Mouse (Mus musculus) liver, embryonic 11.5 days (tissue): ENCODE results near the gene Lmntd2. TPM values are rescaled to one million over a fixed set of nuclear protein-coding genes. Genes with fewer than 3 reads are reported as not detected.

Source experiments
- ATAC-seq: fragments of 200-750 bp; cut with Nextera tagmentation; replicated peaks from 2 replicates; pipeline ENCODE4 v1.8.0; 2017; ENCODE audit warnings: moderate number of reproducible peaks, mild to moderate bottlenecking, moderate TSS enrichment, moderate library complexity; ENCODE audit not compliant: low FRiP score
- DNase-seq: peaks from one replicate; pipeline ENCODE4 v3.0.0-alpha.2; 2017; ENCODE audit warnings: low spot score
- H3K27ac ChIP-seq: fragments of 300-500 bp; sonication (generic); 2 replicates; pipeline ENCODE4 v1.5.1; 2014; ENCODE audit warnings: mild to moderate bottlenecking, low read depth, low read length, control low read depth
- H3K27me3 ChIP-seq: fragments of 300-500 bp; sonication (generic); replicated peaks from 2 replicates; pipeline ENCODE4 v1.6.1; 2014; ENCODE audit warnings: low read length, mixed read lengths; ENCODE audit not compliant: control insufficient read depth, insufficient read depth
- H3K36me3 ChIP-seq: fragments of 300-500 bp; sonication (generic); 2 replicates; pipeline ENCODE4 v1.6.1; 2014; ENCODE audit warnings: mild to moderate bottlenecking, low read length, moderate library complexity, mixed read lengths; ENCODE audit not compliant: control insufficient read depth, insufficient read depth
- H3K4me1 ChIP-seq: fragments of 300-500 bp; sonication (generic); replicated peaks from 2 replicates; pipeline ENCODE4 v1.6.1; 2014; ENCODE audit warnings: low read length, mixed read lengths; ENCODE audit not compliant: control insufficient read depth, insufficient read depth
- H3K4me2 ChIP-seq: fragments of 300-500 bp; sonication (generic); 2 replicates; pipeline ENCODE4 v1.6.1; 2014; ENCODE audit warnings: mild to moderate bottlenecking, control low read depth, moderate library complexity
- H3K4me3 ChIP-seq: fragments of 300-500 bp; sonication (generic); 2 replicates; pipeline ENCODE4 v1.5.1; 2014; ENCODE audit warnings: low read depth, low read length, control low read depth
- H3K9ac ChIP-seq: fragments of 300-500 bp; sonication (generic); 2 replicates; pipeline ENCODE4 v1.6.1; 2014; ENCODE audit warnings: low read depth, low read length, control low read depth
- H3K9me3 ChIP-seq: fragments of 300-500 bp; sonication (generic); 2 replicates; pipeline ENCODE4 v1.6.1; 2016; ENCODE audit warnings: low read length, inconsistent platforms, mixed read lengths; ENCODE audit not compliant: control insufficient read depth
- WGBS: fragments of 180-500 bp; shearing (Covaris S2); extraction: QIAGEN DNeasy Blood & Tissue Kit; methylation state at CpG from one replicate; pipeline ENCODE4 v1.1.7; 2014; 5-methylcytosine and 5-hydroxymethylcytosine counted together
- polyA plus RNA-seq: library from polyadenylated mRNA; unstranded; fragments of >200 nt; fragmentation: Nextera tagmentation; extraction: Ambion mirVana; gene quantifications from 2 replicates; pipeline ENCODE4 v1.2.1, GENCODE M21; 2014

Lmntd2 gene
- polyA plus RNA-seq, 1 experiment from 2014 or later = 2.6 TPM

- Histone ChIP-seq H3K4me2 (no peak overlapping the region), H3K9ac (no peak overlapping the region), H3K9me3 (no peaks in the 10 kb centered on the region), H3K4me3 (no peak overlapping the region), H3K36me3 (peaks cover 25% of the 10 kb centered on the region), H3K27me3 (no peaks in the 10 kb centered on the region), H3K27ac (no peak overlapping the region), H3K4me1 (peaks cover 21% of the 10 kb centered on the region)
- WGBS = 87% methylated on average over 14 of the region's 14 CpGs
- DNase-seq = no peak
- ATAC-seq = no peak
Measured at GRCm38 (mm10) chr7:141191036-141191435, 22.8 kb downstream of the Lmntd2 start.

- Histone ChIP-seq H3K4me1 (peaks cover 13% of the 10 kb centered on the region), H3K36me3 (peaks cover 25% of the 10 kb centered on the region), H3K27me3 (no peaks in the 10 kb centered on the region), H3K4me3 (no peak overlapping the region), H3K9me3 (no peaks in the 10 kb centered on the region), H3K27ac (no peak overlapping the region), H3K9ac (no peak overlapping the region), H3K4me2 (no peak overlapping the region)
- DNase-seq (no peak), ATAC-seq (no peak)
- 81% methylated on average over 3 of the region's 3 CpGs for WGBS
Measured at GRCm38 (mm10) chr7:141190220-141190619, 23.7 kb downstream of the Lmntd2 start.

GRCm38 (mm10) chr7:141188733-141189132 lies 25.1 kb downstream of the Lmntd2 start:
- WGBS = 89% methylated on average over 3 of the region's 3 CpGs
- DNase-seq = no peak
- Histone ChIP-seq H3K9me3 (no peaks in the 10 kb centered on the region), H3K27ac (no peak overlapping the region), H3K4me1 (peaks cover 9% of the 10 kb centered on the region), H3K4me2 (no peak overlapping the region), H3K27me3 (no peaks in the 10 kb centered on the region), H3K4me3 (no peak overlapping the region), H3K36me3 (peaks cover 25% of the 10 kb centered on the region), H3K9ac (no peak overlapping the region)
- no peak for ATAC-seq

GRCm38 (mm10) chr7:141188194-141188593 lies 25.7 kb downstream of the Lmntd2 start:
- H3K27me3 ChIP-seq = no peaks in the 10 kb centered on the region
- peaks cover 25% of the 10 kb centered on the region for H3K36me3 ChIP-seq
- H3K9me3 ChIP-seq = no peaks in the 10 kb centered on the region
- WGBS = 67% methylated on average over 3 of the region's 3 CpGs
- no peak overlapping the region for H3K4me3 ChIP-seq
- peaks cover 9% of the 10 kb centered on the region for H3K4me1 ChIP-seq
- H3K4me2 ChIP-seq = no peak overlapping the region
- DNase-seq (no peak), ATAC-seq (no peak)
- no peak overlapping the region for H3K9ac ChIP-seq
- no peak overlapping the region for H3K27ac ChIP-seq

- no peak overlapping the region for H3K9ac ChIP-seq
- WGBS = 2% methylated on average over 8 of the region's 8 CpGs
- peaks cover 6% of the 10 kb centered on the region; the same call in 1 of the 2 replicates for H3K4me1 ChIP-seq
- ATAC-seq (no peak), DNase-seq (peak; percentile 80)
- H3K27ac ChIP-seq = no peak overlapping the region
- no peaks in the 10 kb centered on the region for H3K27me3 ChIP-seq
- no peak overlapping the region for H3K4me3 ChIP-seq
- no peaks in the 10 kb centered on the region for H3K9me3 ChIP-seq
- H3K36me3 ChIP-seq = no peaks in the 10 kb centered on the region
- no peak overlapping the region for H3K4me2 ChIP-seq
Measured at GRCm38 (mm10) chr7:141176173-141176572, 37.7 kb downstream of the Lmntd2 start.

GRCm38 (mm10) chr7:141175068-141175467 lies 38.8 kb downstream of the Lmntd2 start:
- Histone ChIP-seq H3K4me3 (no peak overlapping the region), H3K27me3 (no peaks in the 10 kb centered on the region), H3K36me3 (no peaks in the 10 kb centered on the region), H3K9me3 (no peaks in the 10 kb centered on the region), H3K9ac (no peak overlapping the region), H3K4me2 (no peak overlapping the region), H3K27ac (no peak overlapping the region), H3K4me1 (peaks cover 12% of the 10 kb centered on the region)
- DNase-seq (no peak), ATAC-seq (no peak)
- 81% methylated on average over 4 of the region's 4 CpGs for WGBS

GRCm38 (mm10) chr7:141173323-141173850 lies 40.5 kb downstream of the Lmntd2 start:
- peaks cover 26% of the 10 kb centered on the region for H3K4me1 ChIP-seq
- ATAC-seq (no peak), DNase-seq (no peak)
- peak overlapping the region; percentile 81 for H3K4me2 ChIP-seq
- H3K36me3 ChIP-seq = no peaks in the 10 kb centered on the region
- H3K4me3 ChIP-seq = peak overlapping the region; percentile 68; the same call in 1 of the 2 replicates
- WGBS = 84% methylated on average over 5 of the region's 5 CpGs
- no peaks in the 10 kb centered on the region for H3K27me3 ChIP-seq
- H3K9ac ChIP-seq = no peak overlapping the region
- H3K27ac ChIP-seq = no peak overlapping the region; the same call in 1 of the 2 replicates
- no peaks in the 10 kb centered on the region for H3K9me3 ChIP-seq

GRCm38 (mm10) chr7:141172116-141173006 lies 41.5 kb downstream of the Lmntd2 start, which contains the start of gene Rnh1:
Rnh1 (minus strand) TSS chr7:141172857.
- Histone ChIP-seq H3K27ac (peak within 1 kb of the TSS; percentile 87), H3K4me1 (peaks cover 35% of the 10 kb centered on the region)

More at GRCm38 (mm10) chr7:141172116-141173006, 41.5 kb downstream of the Lmntd2 start, which contains the start of gene Rnh1:
- ATAC-seq (peak; percentile 92), DNase-seq (peak; percentile 96)
- WGBS = 4% methylated on average over 55 of the region's 55 CpGs
- Histone ChIP-seq H3K4me2 (peak within 1 kb of the TSS; percentile 81), H3K4me3 (peak within 1 kb of the TSS; percentile 68), H3K9me3 (no peaks in the 10 kb centered on the region), H3K27me3 (no peaks in the 10 kb centered on the region), H3K9ac (peak within 1 kb of the TSS; percentile 70), H3K36me3 (no peaks in the 10 kb centered on the region)
